Mouse (Mus musculus) right cerebral cortex, postnatal 10 days (tissue): ENCODE measurements at regions not wholly inside any gene's neighbourhood (a gene's known extent, or its start where the extent isn't known, plus 50 kb on each side); places are given as distances from the start of the nearest gene placed in this dataset.

Source experiments
- DNase-seq, 2 experiments: peaks; one replicate each; pipeline ENCODE4 v3.0.0; 2021; ENCODE audit warnings: low spot score in 2 of 2

GRCm38 (mm10) chr17:7538402-7539087 lies 153.3 kb upstream of the Unc93a2 start:
- DNase-seq, result peak in 1 of 2 experiments; percentile 2

DNA sequence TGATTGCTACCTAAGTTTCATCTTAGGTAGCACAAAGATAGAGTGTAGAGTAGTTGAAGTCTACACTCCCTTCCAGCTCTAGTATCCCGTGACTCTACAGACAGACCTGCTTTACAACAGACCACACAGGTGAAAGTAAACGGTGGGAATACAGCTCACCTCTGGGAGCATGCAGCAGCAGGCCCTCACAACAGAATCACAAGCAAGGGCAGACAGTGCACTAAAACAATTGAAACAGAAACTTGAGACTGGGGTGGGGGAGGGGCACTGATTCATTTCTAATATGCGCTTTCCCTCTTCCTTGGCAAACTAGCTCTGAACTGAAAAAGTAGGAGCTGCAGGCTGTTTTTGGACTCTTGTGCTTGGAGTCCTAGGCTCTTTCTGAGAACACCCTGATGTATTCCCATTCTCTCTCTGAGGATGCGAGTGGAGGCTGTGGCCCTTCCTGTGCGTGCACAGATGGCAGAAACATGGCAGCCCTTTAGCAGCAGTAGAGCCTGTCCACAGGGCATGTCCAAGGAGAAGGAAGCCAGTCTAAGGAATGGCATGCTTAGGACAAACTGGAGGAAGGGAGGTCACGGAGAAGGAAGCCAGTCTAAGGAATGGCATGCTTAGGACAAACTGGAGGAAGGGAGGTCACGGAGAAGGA lies 152.5 kb upstream of the Unc93a2 start:
- peak in 1 of 2 experiments; percentile 13 for DNase-seq

DNA sequence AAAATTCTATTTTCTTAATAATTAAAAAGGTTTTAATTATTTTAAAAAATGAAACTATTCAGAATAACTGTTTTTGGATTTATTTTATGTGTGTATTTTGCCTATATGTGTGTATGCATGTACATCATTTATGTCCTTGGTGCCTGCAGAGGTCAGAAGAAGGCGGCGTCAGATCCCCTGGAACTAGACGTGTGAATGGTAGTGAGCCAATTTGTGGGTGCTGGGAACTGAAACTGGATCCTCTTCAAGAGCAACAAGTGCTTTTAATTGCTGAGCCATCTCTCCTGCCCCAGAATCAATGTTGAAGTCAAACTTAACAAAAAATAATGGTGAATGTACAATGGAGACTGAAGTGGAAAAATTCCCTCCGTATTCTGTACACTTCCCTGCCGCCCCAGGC lies 151.9 kb upstream of the Unc93a2 start:
- DNase-seq, result no peak

DNA sequence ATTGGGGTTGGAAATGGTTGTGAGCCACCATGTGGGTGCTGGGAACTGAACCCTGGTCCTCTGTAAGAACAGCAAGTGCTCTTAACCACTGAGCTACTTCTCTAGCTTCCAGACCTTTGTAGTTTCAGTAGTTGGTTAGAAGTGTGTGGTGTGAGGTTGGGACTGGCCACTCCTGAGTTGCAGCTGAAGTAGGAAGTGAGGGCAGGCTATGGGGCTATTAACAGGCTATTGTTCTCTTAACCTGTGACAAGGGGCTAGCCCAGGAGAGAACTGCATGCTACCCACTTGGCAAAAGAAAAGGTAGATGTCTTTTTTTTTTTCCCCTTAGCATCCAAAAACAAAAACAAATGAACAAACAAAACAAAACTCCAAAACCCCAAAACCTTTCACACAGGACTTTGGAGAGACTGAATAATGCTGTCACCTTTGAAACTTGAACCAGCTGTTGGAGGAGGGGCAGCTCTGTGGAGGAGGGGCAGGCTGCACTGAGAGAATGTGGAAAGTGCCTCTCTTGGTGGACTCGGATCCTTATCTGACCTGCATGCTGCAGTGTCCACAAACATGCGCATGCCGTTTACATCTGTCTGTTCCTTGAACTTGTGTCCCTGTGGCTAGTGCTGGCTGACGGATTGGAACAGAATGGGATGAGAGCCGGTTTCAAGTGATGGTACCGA lies 149.3 kb upstream of the Unc93a2 start:
- peak in 1 of 2 experiments; percentile 3 for DNase-seq

- no peak for DNase-seq
Observed at GRCm38 (mm10) chr17:7533552-7533951, 148.3 kb upstream of the Unc93a2 start.

DNA sequence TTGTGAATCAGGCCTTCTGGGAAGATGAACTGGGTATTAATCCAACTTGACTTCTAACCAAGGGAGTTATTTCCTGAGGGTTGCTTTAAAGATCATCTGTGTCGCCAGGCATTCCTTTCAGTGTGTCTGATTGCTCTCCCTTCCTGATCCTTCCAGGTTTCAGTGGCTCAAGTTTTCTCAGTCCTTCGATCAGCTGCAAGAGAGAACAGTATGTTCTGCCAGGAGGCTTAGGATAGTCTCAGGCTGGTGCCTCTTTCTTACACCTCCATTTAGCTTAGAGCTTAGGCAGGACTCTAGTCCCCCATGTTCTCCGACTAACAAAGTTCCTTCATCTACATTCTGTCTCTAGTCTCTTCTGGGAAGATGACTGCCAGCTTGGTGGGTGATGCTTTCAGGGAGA lies 147.4 kb upstream of the Unc93a2 start:
- DNase-seq, result peak in 1 of 2 experiments; percentile 3

DNA sequence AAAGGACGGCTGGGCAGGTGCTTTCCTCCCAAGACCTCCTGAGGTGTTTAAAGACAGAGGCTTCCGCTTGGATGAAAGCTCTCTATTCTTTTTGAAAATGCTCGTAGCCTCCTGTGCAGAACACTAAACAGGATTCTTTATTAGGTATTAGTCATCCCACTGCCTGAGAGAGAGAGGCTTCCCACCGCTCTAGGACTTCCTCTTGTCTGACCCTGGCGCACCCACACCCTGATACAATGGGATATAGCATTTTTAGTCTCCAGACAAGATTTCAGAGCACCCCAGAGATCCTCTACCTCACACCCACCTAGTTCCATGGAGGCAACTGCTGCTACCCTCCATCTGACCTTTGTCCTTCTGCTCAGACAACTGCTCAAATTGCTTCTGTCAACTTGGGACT lies 144.0 kb upstream of the Unc93a2 start:
- DNase-seq, result peak in 1 of 2 experiments; percentile 10

DNA sequence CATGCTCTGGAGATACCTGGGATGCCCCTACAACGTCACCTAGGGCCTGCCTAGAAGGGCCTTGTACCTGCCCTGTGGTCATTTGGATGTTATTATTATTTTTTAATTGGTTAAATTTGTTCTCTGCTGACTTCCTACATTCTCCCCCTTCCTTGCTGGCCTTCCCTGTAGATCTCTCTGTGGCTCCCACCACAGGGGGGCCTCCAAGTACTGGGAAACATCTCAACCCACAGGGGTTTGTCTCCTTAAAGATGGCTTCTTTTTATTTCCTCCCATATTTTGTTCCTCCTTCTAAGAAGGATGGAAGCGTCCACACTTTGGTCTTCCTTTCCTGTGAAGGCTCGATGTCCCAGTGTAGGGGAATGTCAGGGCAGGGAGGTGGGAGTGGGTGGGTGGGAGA lies 142.4 kb upstream of the Unc93a2 start:
- peak in 1 of 2 experiments; percentile 36 for DNase-seq

DNA sequence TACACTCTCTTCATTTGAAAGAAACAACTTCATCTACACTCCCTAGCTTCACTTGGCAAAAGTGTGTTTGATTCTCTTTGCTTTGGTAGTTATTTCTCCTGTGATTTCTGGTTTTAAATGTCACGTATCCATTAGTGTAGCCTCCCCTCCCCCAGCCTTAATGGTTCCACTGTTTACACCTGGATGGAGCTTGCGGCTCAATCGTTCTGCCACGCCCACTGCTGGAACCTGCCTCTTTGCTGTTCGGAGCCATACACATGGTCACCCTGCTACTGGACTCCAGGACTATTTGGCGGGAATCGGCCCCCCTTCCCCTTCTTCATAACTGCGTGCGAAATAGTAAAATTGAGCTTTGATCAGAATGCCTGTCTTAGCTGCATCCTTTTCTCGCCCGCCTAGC lies 139.2 kb upstream of the Unc93a2 start:
- peak in 1 of 2 experiments; percentile 11 for DNase-seq

GRCm38 (mm10) chr17:7521127-7521526 lies 135.9 kb upstream of the Unc93a2 start:
- peak; percentile 40 to 44 for DNase-seq
